Mouse (Mus musculus): Measurements from ENCODE around the gene Nsun6. TPM values are rescaled to one million over a fixed set of nuclear protein-coding genes. Genes with fewer than 3 reads are reported as not detected.

Gene Nsun6
- polyA plus RNA-seq, 1 experiment from 2014 or later, result 14.4 TPM

GRCm38 (mm10) chr2:15026817-15027216 lies 28.1 kb downstream of the Nsun6 start:
- DNase-seq (ENCODE audit: low spot score), result no peak
- Histone ChIP-seq H3K4me3 (ENCODE audit: low read depth, low read length) (no peak overlapping the region), H3K9me3 (replicated peaks; ENCODE audit: control insufficient read depth, low read length) (no peaks in the 10 kb centered on the region), H3K27me3 (replicated peaks; ENCODE audit: control insufficient read depth, insufficient read depth, low read length) (no peaks in the 10 kb centered on the region), H3K36me3 (ENCODE audit: control insufficient read depth, insufficient read depth, low read length) (peaks cover 4% of the 10 kb centered on the region; the same call in 1 of the 2 replicates), H3K9ac (ENCODE audit: low read length) (no peak overlapping the region), H3K4me1 (ENCODE audit: control insufficient read depth, insufficient read depth, low read length) (no peaks in the 10 kb centered on the region), H3K4me2 (ENCODE audit: low read length) (no peak overlapping the region), H3K27ac (ENCODE audit: low read depth, low read length) (no peak overlapping the region)
- 99% methylated on average over 3 of the region's 3 CpGs for WGBS
- no peak for ATAC-seq

- H3K36me3 ChIP-seq (ENCODE audit: control insufficient read depth, insufficient read depth, low read length), result peaks cover 5% of the 10 kb centered on the region; the same call in 1 of the 2 replicates
- H3K4me1 ChIP-seq (ENCODE audit: control insufficient read depth, insufficient read depth, low read length), result no peaks in the 10 kb centered on the region
- DNase-seq (ENCODE audit: low spot score), result no peak
- no peak overlapping the region for H3K4me3 ChIP-seq (ENCODE audit: low read depth, low read length)
- H3K27ac ChIP-seq (ENCODE audit: low read depth, low read length), result no peak overlapping the region
- 0 out of 2 replicates have a peak, but pooled peaks cover 2% of the 10 kb centered on the region for H3K9me3 ChIP-seq (replicated peaks; ENCODE audit: control insufficient read depth, low read length)
- H3K27me3 ChIP-seq (replicated peaks; ENCODE audit: control insufficient read depth, insufficient read depth, low read length), result no peaks in the 10 kb centered on the region
- no peak overlapping the region for H3K9ac ChIP-seq (ENCODE audit: low read length)
- 96% methylated on average over 1 of the region's 1 CpGs for WGBS
- no peak overlapping the region for H3K4me2 ChIP-seq (ENCODE audit: low read length)
- ATAC-seq, result no peak
These were observed 46.8 kb downstream of the Nsun6 start for GRCm38 (mm10) chr2:15008072-15008471.

GRCm38 (mm10) chr2:15007531-15007930 lies 47.3 kb downstream of the Nsun6 start:
- no peaks in the 10 kb centered on the region for H3K4me1 ChIP-seq (ENCODE audit: control insufficient read depth, insufficient read depth, low read length)
- no peak overlapping the region for H3K27ac ChIP-seq (ENCODE audit: low read depth, low read length)
- no peaks in the 10 kb centered on the region for H3K27me3 ChIP-seq (replicated peaks; ENCODE audit: control insufficient read depth, insufficient read depth, low read length)
- no peak for DNase-seq (ENCODE audit: low spot score)
- no peak overlapping the region for H3K9ac ChIP-seq (ENCODE audit: low read length)
- H3K4me2 ChIP-seq (ENCODE audit: low read length), result no peak overlapping the region
- 0 out of 2 replicates have a peak, but pooled peaks cover 2% of the 10 kb centered on the region for H3K9me3 ChIP-seq (replicated peaks; ENCODE audit: control insufficient read depth, low read length)
- peaks cover 5% of the 10 kb centered on the region; the same call in 1 of the 2 replicates for H3K36me3 ChIP-seq (ENCODE audit: control insufficient read depth, insufficient read depth, low read length)
- H3K4me3 ChIP-seq (ENCODE audit: low read depth, low read length), result no peak overlapping the region
- no peak for ATAC-seq
- 88% methylated on average over 3 of the region's 3 CpGs for WGBS

GRCm38 (mm10) chr2:14997836-14998235 lies 57.0 kb downstream of the Nsun6 start:
- Histone ChIP-seq H3K9me3 (replicated peaks; ENCODE audit: control insufficient read depth, low read length) (no peaks in the 10 kb centered on the region), H3K36me3 (ENCODE audit: control insufficient read depth, insufficient read depth, low read length) (peaks cover 4% of the 10 kb centered on the region; the same call in 1 of the 2 replicates), H3K4me2 (ENCODE audit: low read length) (no peak overlapping the region), H3K4me3 (ENCODE audit: low read depth, low read length) (no peak overlapping the region), H3K27ac (ENCODE audit: low read depth, low read length) (no peak overlapping the region), H3K27me3 (replicated peaks; ENCODE audit: control insufficient read depth, insufficient read depth, low read length) (no peaks in the 10 kb centered on the region), H3K9ac (ENCODE audit: low read length) (no peak overlapping the region), H3K4me1 (ENCODE audit: control insufficient read depth, insufficient read depth, low read length) (no peaks in the 10 kb centered on the region)
- WGBS, result 89% methylated on average over 5 of the region's 5 CpGs
- no peak for DNase-seq (ENCODE audit: low spot score)
- ATAC-seq, result no peak

GRCm38 (mm10) chr2:14996036-14996435 lies 58.8 kb downstream of the Nsun6 start:
- Histone ChIP-seq H3K9me3 (replicated peaks; ENCODE audit: control insufficient read depth, low read length) (no peaks in the 10 kb centered on the region), H3K9ac (ENCODE audit: low read length) (no peak overlapping the region), H3K4me3 (ENCODE audit: low read depth, low read length) (no peak overlapping the region), H3K36me3 (ENCODE audit: control insufficient read depth, insufficient read depth, low read length) (peaks cover 4% of the 10 kb centered on the region; the same call in 1 of the 2 replicates), H3K27me3 (replicated peaks; ENCODE audit: control insufficient read depth, insufficient read depth, low read length) (no peaks in the 10 kb centered on the region), H3K4me1 (ENCODE audit: control insufficient read depth, insufficient read depth, low read length) (no peaks in the 10 kb centered on the region), H3K4me2 (ENCODE audit: low read length) (no peak overlapping the region), H3K27ac (ENCODE audit: low read depth, low read length) (no peak overlapping the region)
- DNase-seq (ENCODE audit: low spot score), result no peak
- no peak for ATAC-seq
- 83% methylated on average over 4 of the region's 4 CpGs for WGBS

GRCm38 (mm10) chr2:14992531-14992930 lies 62.3 kb downstream of the Nsun6 start:
- DNase-seq (ENCODE audit: low spot score), result no peak
- H3K9ac ChIP-seq (ENCODE audit: low read length), result no peak overlapping the region
- no peak overlapping the region for H3K4me2 ChIP-seq (ENCODE audit: low read length)
- no peaks in the 10 kb centered on the region for H3K9me3 ChIP-seq (replicated peaks; ENCODE audit: control insufficient read depth, low read length)
- H3K27ac ChIP-seq (ENCODE audit: low read depth, low read length), result no peak overlapping the region
- H3K4me1 ChIP-seq (ENCODE audit: control insufficient read depth, insufficient read depth, low read length), result no peaks in the 10 kb centered on the region
- H3K4me3 ChIP-seq (ENCODE audit: low read depth, low read length), result no peak overlapping the region
- H3K27me3 ChIP-seq (replicated peaks; ENCODE audit: control insufficient read depth, insufficient read depth, low read length), result no peaks in the 10 kb centered on the region
- ATAC-seq, result no peak
- WGBS, result 97% methylated on average over 4 of the region's 4 CpGs
- peaks cover 4% of the 10 kb centered on the region; the same call in 1 of the 2 replicates for H3K36me3 ChIP-seq (ENCODE audit: control insufficient read depth, insufficient read depth, low read length)

- 89% methylated on average over 4 of the region's 4 CpGs for WGBS
- H3K4me1 ChIP-seq (ENCODE audit: control insufficient read depth, insufficient read depth, low read length), result no peaks in the 10 kb centered on the region
- no peak overlapping the region for H3K4me2 ChIP-seq (ENCODE audit: low read length)
- H3K27ac ChIP-seq (ENCODE audit: low read depth, low read length), result no peak overlapping the region
- H3K9me3 ChIP-seq (replicated peaks; ENCODE audit: control insufficient read depth, low read length), result no peaks in the 10 kb centered on the region
- DNase-seq (ENCODE audit: low spot score), result no peak
- H3K4me3 ChIP-seq (ENCODE audit: low read depth, low read length), result no peak overlapping the region
- H3K9ac ChIP-seq (ENCODE audit: low read length), result no peak overlapping the region
- H3K27me3 ChIP-seq (replicated peaks; ENCODE audit: control insufficient read depth, insufficient read depth, low read length), result no peaks in the 10 kb centered on the region
- no peak for ATAC-seq
- no peaks in the 10 kb centered on the region for H3K36me3 ChIP-seq (ENCODE audit: control insufficient read depth, insufficient read depth, low read length)
These were observed 65.5 kb downstream of the Nsun6 start for GRCm38 (mm10) chr2:14989350-14989749.

- no peak overlapping the region for H3K4me3 ChIP-seq (ENCODE audit: low read depth, low read length)
- no peaks in the 10 kb centered on the region for H3K9me3 ChIP-seq (replicated peaks; ENCODE audit: control insufficient read depth, low read length)
- no peaks in the 10 kb centered on the region for H3K27me3 ChIP-seq (replicated peaks; ENCODE audit: control insufficient read depth, insufficient read depth, low read length)
- ATAC-seq, result no peak
- no peak for DNase-seq (ENCODE audit: low spot score)
- H3K9ac ChIP-seq (ENCODE audit: low read length), result no peak overlapping the region
- H3K36me3 ChIP-seq (ENCODE audit: control insufficient read depth, insufficient read depth, low read length), result no peaks in the 10 kb centered on the region
- whole genome bisulfite sequencing, result 90% methylated on average over 4 of the region's 4 CpGs
- H3K4me1 ChIP-seq (ENCODE audit: control insufficient read depth, insufficient read depth, low read length), result no peaks in the 10 kb centered on the region
- no peak overlapping the region for H3K27ac ChIP-seq (ENCODE audit: low read depth, low read length)
- H3K4me2 ChIP-seq (ENCODE audit: low read length), result no peak overlapping the region
These were observed 66.4 kb downstream of the Nsun6 start for GRCm38 (mm10) chr2:14988451-14988850.

- no peak overlapping the region for H3K27ac ChIP-seq (ENCODE audit: low read depth, low read length)
- no peak overlapping the region for H3K4me2 ChIP-seq (ENCODE audit: low read length)
- H3K9me3 ChIP-seq (replicated peaks; ENCODE audit: control insufficient read depth, low read length), result no peaks in the 10 kb centered on the region
- H3K27me3 ChIP-seq (replicated peaks; ENCODE audit: control insufficient read depth, insufficient read depth, low read length), result no peaks in the 10 kb centered on the region
- H3K4me1 ChIP-seq (ENCODE audit: control insufficient read depth, insufficient read depth, low read length), result no peaks in the 10 kb centered on the region
- H3K9ac ChIP-seq (ENCODE audit: low read length), result no peak overlapping the region
- ATAC-seq (no peak), DNase-seq (ENCODE audit: low spot score) (no peak)
- 91% methylated on average over 11 of the region's 11 CpGs for WGBS
- H3K4me3 ChIP-seq (ENCODE audit: low read depth, low read length), result no peak overlapping the region
- no peaks in the 10 kb centered on the region for H3K36me3 ChIP-seq (ENCODE audit: control insufficient read depth, insufficient read depth, low read length)
These were observed 70.8 kb downstream of the Nsun6 start for GRCm38 (mm10) chr2:14984029-14984428.

Measured in forebrain, embryonic 14.5 days (tissue).